Mouse (Mus musculus) erythroblast, embryonic 14.5 days (primary cell): ENCODE data around the gene Bex3. TPM values are rescaled to one million over a fixed set of nuclear protein-coding genes. Genes with fewer than 3 reads are reported as not detected.
"Not testable (repeated sequence)": the region's sequence is repeated elsewhere in the genome, so short reads cannot be mapped to it uniquely, and the experiment has no call there.

Source experiments
- H3K27me3 ChIP-seq: 2 replicates; pipeline ENCODE4 v1.6.1; 2012; ENCODE audit warnings: inconsistent platforms; ENCODE audit not compliant: control insufficient read depth
- H3K36me3 ChIP-seq: 2 replicates; pipeline ENCODE4 v1.6.1; 2012; ENCODE audit warnings: mild to moderate bottlenecking, inconsistent platforms; ENCODE audit not compliant: control insufficient read depth
- H3K4me1 ChIP-seq: 2 replicates; pipeline ENCODE4 v1.6.1; 2012; ENCODE audit warnings: inconsistent platforms; ENCODE audit not compliant: control insufficient read depth
- H3K4me3 ChIP-seq: replicated peaks from 2 replicates; pipeline ENCODE3; 2012; ENCODE audit warnings: moderate library complexity, mild to moderate bottlenecking, inconsistent platforms
- H3K9me3 ChIP-seq: 2 replicates; pipeline ENCODE4 v1.6.1; 2012; ENCODE audit warnings: low read length, inconsistent platforms, mixed read lengths; ENCODE audit not compliant: control insufficient read depth
- GATA1 ChIP-seq: IDR thresholded peaks from 2 replicates; pipeline ENCODE4 v1.6.1; 2012; ENCODE audit warnings: low read length, inconsistent platforms, mixed read lengths
- TAL1 ChIP-seq: IDR thresholded peaks from 3 replicates; pipeline ENCODE4 v1.6.1; 2012; ENCODE audit warnings: low read length, inconsistent platforms, mixed read lengths
- polyA plus RNA-seq: library from polyadenylated mRNA; stranded (reverse); fragments of >175 nt; gene quantifications from 2 replicates; pipeline ENCODE4 v1.2.3, GENCODE M21; 2012

Gene Bex3
- polyA plus RNA-seq, 1 experiment = 28.3 TPM

DNA sequence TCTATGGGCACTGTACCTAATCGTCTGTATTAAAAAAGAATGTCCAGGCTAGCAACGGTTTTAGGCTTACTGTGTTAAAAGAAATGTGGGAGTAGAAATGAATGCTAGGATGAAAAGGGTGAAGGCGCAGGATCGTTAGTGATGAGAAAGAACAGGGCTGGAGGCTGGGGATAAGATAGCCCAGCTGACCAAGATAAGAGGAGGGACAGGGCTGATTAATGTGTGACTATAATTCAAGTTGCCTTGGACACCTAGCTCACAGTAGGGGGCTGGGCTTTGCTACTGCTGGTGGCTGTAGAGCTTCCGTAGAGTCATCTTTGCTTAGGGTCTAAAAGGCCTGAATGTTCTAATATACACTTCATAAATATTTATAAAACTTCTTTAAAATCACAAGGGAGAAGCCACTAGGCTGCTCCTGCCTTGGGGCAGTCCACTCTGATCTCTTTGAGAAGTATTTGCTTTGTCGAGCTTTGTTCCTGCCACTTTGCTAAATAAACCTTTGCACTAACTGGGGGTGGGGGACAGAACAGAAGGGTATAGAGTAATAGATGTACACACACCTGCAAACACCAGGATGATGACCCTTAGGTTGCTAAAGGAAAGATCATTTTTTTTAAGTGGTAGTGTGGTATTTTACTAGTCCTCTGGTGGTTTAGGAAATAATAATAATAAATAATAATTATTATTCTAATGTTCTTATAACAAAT lies 17.9 kb upstream of the Bex3 start:
- Histone ChIP-seq H3K4me3 (no peak overlapping the region), H3K27me3 (no peaks in the 10 kb centered on the region), H3K36me3 (peaks cover 15% of the 10 kb centered on the region), H3K4me1 (peaks cover 14% of the 10 kb centered on the region), H3K9me3 (no peaks in the 10 kb centered on the region)
- TF ChIP-seq GATA1 (no peak), TAL1 (no peak)

DNA sequence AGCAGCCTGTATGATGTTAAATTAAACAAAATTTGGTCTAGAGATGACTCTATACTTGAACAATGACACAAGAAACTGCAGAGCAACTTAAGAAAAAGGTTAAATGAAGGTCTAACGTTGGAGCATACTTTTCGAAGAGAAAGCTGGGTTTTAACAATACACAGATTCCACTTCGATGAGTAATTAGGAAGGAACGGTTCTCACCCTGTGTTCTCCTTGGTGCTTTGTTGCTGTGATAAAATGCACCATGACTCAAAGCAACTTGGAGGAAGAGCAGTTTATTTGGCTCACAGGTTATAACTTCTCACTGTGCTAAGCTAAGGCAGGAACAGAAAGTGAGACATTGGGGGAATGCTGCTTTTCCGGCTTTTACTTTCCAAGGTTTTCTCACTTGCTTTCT lies 2.3 kb upstream of the Bex3 start:
- Histone ChIP-seq H3K27me3 (peaks cover 6% of the 10 kb centered on the region), H3K36me3 (peaks cover 5% of the 10 kb centered on the region), H3K9me3 (no peaks in the 10 kb centered on the region), H3K4me1 (peaks cover 5% of the 10 kb centered on the region; the same call in 1 of the 2 replicates), H3K4me3 (no peak overlapping the region)
- TF ChIP-seq GATA1 (no peak), TAL1 (no peak)

DNA sequence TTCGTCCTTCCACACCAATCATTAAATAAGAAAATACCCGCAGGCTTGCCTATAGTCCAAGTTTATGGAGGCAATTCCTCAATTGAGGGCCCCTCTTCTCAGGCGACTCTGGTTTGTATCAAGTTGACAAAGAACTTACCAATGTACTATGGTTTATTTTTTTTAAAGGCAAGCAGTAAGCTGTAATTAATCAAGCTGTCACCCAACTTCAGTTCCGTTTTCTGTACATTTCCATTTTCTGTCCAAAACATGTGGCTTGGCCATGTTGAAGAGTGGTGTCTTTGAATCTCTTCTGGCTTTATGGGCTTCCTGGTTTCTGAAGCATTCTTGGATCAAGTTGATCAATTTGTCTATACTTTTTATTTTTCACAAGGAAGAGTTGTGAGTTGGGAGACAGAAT lies 1.9 kb upstream of the Bex3 start:
- Histone ChIP-seq H3K4me1 (peaks cover 5% of the 10 kb centered on the region; the same call in 1 of the 2 replicates), H3K27me3 (peaks cover 4% of the 10 kb centered on the region), H3K4me3 (no peak overlapping the region), H3K9me3 (no peaks in the 10 kb centered on the region), H3K36me3 (peaks cover 5% of the 10 kb centered on the region)
- TF ChIP-seq GATA1 = no peak
- no peak for TF ChIP-seq TAL1

DNA sequence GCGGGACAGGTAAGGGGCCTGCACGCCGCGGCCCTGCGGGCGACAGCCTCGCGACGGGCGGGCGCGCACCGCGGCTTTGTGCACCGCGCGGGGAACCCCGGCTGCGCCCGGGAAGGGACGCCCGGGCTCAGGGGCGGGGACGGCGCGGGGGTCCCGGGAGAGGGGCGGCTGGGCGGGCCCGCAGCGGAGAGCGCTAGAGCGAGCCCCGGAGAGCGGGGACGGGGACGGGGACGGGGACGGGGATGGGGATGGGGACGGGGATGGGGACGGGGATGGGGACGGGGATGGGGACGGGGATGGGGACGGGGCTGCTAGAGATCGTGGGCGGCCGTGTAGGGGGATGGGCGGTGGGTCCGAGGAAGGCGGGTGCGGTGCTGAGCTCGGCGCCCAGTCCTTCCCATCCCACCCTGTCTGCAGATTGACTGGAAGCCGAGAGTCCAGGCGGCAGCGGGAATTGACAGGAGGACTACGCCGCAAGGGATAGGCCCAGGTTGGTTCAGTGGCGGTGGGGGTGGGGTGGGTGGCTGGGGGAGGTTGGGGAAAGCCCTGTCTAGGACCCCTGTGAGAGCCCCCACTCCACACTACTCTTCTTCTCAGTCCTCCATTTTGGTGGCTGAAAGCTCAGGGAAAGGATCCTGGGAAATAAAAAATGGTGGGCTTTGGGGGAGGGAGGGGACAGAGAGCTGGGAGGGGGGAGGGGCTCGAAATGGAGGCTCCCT lies 499 bp downstream of the Bex3 start:
- H3K4me3 ChIP-seq = peak overlapping the region; percentile 46
- not testable (repeated sequence) for H3K9me3 ChIP-seq, H3K36me3 ChIP-seq, H3K27me3 ChIP-seq, H3K4me1 ChIP-seq

DNA sequence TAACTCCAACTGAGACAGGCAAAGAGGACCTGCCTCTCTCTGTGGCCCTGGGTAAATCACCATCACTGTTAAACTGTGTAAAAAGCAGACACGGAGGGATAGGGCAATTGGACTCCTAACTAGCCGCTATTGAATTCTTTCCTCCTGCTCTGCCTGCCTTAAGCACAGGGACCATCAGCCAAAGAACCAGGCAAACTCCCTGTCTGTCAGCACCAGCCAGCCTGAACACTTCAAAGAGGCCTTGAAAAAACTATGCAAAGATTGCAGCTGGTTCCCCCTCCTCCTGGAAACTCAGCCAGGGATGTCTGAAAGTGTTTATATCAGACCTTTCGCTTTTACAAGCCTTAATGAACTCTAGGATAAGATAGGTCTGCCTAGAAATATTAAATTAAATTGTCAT lies 4.5 kb downstream of the Bex3 start:
- no peak for TF ChIP-seq TAL1
- no peak for TF ChIP-seq GATA1
- peaks cover 5% of the 10 kb centered on the region; the same call in 1 of the 2 replicates for H3K4me1 ChIP-seq
- peaks cover 5% of the 10 kb centered on the region for H3K36me3 ChIP-seq
- H3K9me3 ChIP-seq = no peaks in the 10 kb centered on the region
- no peak overlapping the region for H3K4me3 ChIP-seq
- peaks cover 3% of the 10 kb centered on the region; the same call in 1 of the 2 replicates for H3K27me3 ChIP-seq

DNA sequence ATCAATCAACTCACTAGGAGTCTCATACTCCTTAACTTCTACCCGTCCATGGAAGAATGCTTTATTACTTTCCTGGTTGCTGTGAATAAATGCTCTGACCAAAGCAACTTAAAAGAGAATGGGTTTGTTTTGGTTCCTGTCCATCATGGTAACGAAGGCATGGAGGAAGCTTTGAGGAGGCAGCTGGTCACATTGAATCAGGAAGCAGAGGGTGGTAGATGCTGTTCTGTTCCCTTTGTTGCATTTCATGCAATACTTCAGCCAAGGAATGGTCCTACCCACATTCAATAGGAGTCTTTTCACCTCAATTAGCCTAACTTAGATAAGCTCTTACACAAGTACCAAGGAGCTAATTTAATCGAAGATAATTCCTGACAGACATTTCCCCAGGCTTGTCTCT lies 5.3 kb downstream of the Bex3 start:
- H3K4me1 ChIP-seq = peaks cover 5% of the 10 kb centered on the region; the same call in 1 of the 2 replicates

DNA sequence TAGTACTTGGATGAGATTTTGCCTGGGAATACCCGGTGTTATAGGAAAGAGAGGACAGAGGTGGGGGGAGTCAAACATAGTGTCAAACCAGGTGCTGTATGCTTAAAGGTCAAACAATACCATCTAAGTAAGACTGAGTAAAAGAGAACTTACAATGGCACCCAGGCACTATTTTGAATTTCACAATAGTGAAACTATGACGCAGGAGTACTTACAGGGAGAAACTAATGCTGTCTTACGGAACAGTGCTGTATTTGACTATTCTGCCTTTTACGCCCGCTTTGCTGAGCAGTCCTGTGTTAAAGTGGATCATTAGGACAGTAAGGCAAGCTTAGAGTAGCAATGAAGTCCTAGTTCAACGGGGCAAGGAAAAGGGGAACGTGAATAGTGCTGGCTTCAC lies 7.5 kb downstream of the Bex3 start:
- Histone ChIP-seq H3K27me3 (peaks cover 3% of the 10 kb centered on the region; the same call in 1 of the 2 replicates), H3K4me1 (no peaks in the 10 kb centered on the region), H3K9me3 (no peaks in the 10 kb centered on the region), H3K36me3 (no peaks in the 10 kb centered on the region), H3K4me3 (no peak overlapping the region)
- TF ChIP-seq TAL1 = no peak

More for the DNA sequence above, 5.3 kb downstream of the Bex3 start:
- H3K4me3 ChIP-seq = no peak overlapping the region
- no peak for TF ChIP-seq TAL1
- no peak for TF ChIP-seq GATA1
- peaks cover 5% of the 10 kb centered on the region for H3K36me3 ChIP-seq
- H3K9me3 ChIP-seq = no peaks in the 10 kb centered on the region
- H3K27me3 ChIP-seq = peaks cover 3% of the 10 kb centered on the region; the same call in 1 of the 2 replicates

DNA sequence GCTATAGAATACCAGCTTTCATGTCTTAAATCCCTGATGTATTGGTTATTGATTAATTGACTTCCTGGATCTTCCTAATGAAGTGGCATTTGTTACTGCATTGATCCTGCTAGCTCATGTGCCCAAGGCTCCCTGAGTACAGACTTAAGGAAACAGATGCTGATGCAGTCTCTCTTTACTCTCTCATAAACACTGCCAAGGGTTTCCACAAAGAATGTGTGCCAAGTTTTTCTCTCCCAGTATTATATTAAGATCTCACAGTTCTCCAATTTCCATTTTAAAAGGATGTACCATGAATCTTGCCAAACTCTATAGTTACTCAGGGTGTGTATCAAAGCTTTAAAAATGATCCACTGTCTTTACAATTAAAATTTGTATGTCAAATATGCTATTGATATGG lies 8.3 kb downstream of the Bex3 start:
- TF ChIP-seq TAL1 = no peak
- TF ChIP-seq GATA1 = no peak
- H3K4me1 ChIP-seq = no peaks in the 10 kb centered on the region
- no peaks in the 10 kb centered on the region for H3K9me3 ChIP-seq
- no peak overlapping the region for H3K4me3 ChIP-seq
- H3K27me3 ChIP-seq = peaks cover 3% of the 10 kb centered on the region; the same call in 1 of the 2 replicates
- no peaks in the 10 kb centered on the region for H3K36me3 ChIP-seq

DNA sequence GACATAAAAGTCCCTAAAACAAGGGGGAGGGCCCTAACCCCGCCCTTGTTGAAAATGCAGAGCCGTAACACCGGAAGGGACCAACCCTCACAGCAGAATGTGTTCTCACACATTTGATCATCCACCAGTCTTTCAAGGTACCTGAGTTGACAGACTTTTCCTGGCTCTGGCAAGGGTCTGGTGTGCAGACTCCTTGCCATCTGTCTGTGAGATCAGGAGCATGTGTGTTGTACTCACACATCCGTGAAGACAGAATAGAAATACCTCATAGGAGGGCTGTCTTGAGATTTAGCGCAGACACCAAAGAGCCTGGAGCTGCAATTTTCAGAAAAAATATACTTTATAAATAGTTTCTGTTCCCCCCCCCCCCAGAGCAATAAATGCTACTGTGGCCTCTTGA lies 9.4 kb downstream of the Bex3 start:
- no peaks in the 10 kb centered on the region for H3K36me3 ChIP-seq
- H3K4me3 ChIP-seq = no peak overlapping the region
- no peaks in the 10 kb centered on the region for H3K9me3 ChIP-seq
- TF ChIP-seq GATA1 = no peak
- no peak for TF ChIP-seq TAL1
- peaks cover 3% of the 10 kb centered on the region; the same call in 1 of the 2 replicates for H3K27me3 ChIP-seq
- H3K4me1 ChIP-seq = no peaks in the 10 kb centered on the region
